Mouse (Mus musculus): ENCODE measurements around the gene Ppp1r9a.

Ppp1r9a gene

GRCm38 (mm10) chr6:5103769-5104168 lies 201.1 kb downstream of the Ppp1r9a start:
- DNase-seq (ENCODE audit: low read depth, low spot score), result no peak

DNA sequence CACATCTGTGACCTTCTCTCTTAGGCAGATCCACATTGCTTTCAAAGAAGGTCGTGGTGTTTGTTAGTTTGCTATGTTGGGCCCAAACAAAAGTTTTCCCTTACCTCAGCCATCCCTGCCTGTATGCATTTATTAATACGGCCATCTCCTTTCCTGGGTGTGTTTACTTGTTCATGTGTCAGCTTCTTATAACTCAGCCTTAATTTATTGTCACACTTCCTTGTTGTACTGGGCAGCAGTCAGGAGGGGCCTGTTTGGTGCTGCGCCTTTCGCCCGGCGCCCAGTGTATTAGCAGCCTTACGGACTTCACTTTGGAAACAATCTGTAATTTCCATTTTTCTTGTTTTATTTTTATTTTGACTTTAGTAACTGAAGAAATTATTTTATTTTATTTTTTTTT lies 201.5 kb downstream of the Ppp1r9a start:
- DNase-seq (ENCODE audit: low read depth, low spot score), result no peak

DNA sequence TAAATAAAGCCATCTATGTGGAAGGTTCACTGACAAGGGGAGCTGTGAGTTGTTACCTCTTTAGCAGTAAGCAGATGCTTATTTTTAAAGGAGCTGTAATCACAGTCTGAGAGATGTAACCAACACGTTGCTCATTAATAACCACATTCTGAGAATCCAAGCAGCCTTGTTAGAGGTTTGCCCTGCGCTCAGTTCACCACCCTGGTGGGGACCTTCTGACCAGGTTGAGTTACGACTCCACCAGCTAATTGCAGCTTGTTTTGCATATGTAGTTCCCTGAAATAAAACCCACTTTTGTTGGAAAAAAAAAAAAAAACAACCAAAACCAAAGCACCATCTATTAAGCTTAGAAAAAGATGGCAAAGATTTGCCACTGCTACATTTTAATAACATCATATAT lies 205.8 kb downstream of the Ppp1r9a start:
- DNase-seq (ENCODE audit: low read depth, low spot score), result no peak

GRCm38 (mm10) chr6:5109925-5110714 lies 207.4 kb downstream of the Ppp1r9a start:
- DNase-seq (ENCODE audit: low read depth, low spot score), result peak; percentile 96

- DNase-seq (ENCODE audit: low read depth, low spot score), result no peak
These were observed 208.0 kb downstream of the Ppp1r9a start for GRCm38 (mm10) chr6:5110715-5111048.

- no peak for DNase-seq (ENCODE audit: low read depth, low spot score)
These were observed 210.4 kb downstream of the Ppp1r9a start for GRCm38 (mm10) chr6:5113103-5113502.

- no peak for DNase-seq (ENCODE audit: low read depth, low spot score)
These were observed 211.0 kb downstream of the Ppp1r9a start for GRCm38 (mm10) chr6:5113734-5114133.

GRCm38 (mm10) chr6:5114857-5115256 lies 212.1 kb downstream of the Ppp1r9a start:
- no peak for DNase-seq (ENCODE audit: low read depth, low spot score)

GRCm38 (mm10) chr6:5119181-5119910 lies 216.6 kb downstream of the Ppp1r9a start:
- DNase-seq (ENCODE audit: low read depth, low spot score), result no peak

DNA sequence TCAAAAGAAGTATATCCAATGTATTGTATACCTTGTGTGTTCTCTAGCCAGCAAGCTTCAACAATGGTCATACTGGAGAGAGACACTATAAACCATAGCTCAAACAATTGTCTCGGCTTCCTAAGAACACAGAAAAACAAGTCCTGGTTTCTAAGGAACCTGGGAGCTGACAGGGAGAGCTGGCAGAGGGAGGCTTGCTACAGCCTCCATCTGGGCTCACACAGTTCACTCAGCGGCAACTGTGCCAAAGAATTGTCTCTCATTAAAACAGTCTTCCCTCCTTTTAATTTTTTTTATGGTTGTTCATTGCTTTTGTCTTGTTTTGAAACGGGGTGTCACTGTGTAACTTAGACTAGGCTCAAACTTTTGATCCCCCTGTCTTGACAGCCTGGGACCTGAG lies 217.5 kb downstream of the Ppp1r9a start:
- peak; percentile 41 for DNase-seq (ENCODE audit: low read depth, low spot score)

DNA sequence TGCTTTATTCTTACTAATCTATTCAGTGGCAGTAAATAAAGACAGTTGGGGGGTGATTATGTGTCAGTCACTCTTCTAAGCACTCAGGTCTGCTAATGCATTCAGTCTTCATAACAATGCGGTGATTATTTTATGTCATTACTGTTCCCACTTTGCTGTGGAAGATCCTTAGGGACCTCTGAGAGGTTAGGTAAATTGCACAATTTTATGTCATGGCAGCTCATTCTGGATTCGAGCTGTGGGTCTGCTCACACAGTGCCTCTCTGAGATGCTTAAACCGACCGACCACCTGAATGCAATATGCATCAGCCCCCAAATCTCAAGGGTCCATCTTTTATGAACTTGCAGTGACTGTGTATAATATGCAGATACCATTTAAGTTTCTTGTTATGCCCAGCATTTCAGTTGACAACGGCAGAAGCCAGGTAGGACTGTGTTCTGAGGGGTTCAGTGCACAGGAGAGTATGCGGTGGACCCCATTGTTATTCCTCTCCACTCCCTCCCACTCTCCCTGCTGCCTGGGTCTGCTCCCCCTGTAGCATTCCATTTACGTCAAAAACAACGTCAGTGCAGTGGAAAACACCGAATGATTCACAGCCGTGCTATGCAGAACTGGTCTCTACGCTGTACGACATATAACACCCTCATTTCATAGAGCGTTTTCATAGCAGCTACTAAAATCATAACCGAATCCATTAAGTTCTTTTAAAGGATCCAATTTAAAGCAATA lies 226.8 kb downstream of the Ppp1r9a start:
- no peak for DNase-seq (ENCODE audit: low read depth, low spot score)

- DNase-seq (ENCODE audit: low read depth, low spot score), result no peak
These were observed 232.3 kb downstream of the Ppp1r9a start for GRCm38 (mm10) chr6:5134986-5135385.

GRCm38 (mm10) chr6:5136046-5136445 lies 233.3 kb downstream of the Ppp1r9a start:
- DNase-seq (ENCODE audit: low read depth, low spot score), result no peak

DNA sequence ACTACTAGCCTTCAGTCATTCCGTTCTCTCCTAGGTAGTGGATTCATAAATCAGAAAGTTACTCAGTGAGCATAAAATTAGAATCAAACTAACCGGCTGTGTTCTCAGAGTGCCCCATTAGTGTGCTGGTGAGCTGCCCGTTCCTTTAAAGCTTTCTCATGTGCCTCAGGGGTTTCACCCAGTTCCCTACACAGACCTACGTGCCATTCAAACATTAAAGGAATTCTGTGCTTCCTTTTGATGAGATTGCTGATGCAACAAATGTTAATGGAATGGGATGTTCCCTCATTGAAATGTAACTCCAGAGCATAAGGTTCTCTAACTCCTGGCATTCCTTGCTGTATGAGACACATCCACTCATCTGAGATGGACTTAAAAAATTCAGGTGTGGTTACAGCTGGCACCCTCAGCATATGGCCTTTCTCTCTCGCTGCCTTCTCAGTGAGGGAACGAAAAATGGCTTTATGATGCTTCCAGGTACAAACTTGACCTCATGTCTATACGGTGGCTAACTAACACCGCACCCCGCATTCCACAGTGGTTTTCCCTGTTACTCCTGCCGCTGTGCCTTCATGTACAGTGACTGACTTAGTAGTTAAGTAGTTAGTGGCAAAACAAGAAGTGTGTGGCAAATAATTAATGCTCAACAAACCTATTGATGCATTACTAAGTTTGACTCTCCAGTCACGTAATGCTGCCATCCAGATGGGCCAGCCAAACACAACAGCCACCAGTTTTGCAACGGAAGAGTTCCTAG lies 236.3 kb downstream of the Ppp1r9a start:
- DNase-seq (ENCODE audit: low read depth, low spot score), result no peak

- DNase-seq (ENCODE audit: low read depth, low spot score), result no peak
These were observed 236.9 kb downstream of the Ppp1r9a start for GRCm38 (mm10) chr6:5139666-5140065.

- DNase-seq (ENCODE audit: low read depth, low spot score), result no peak
These were observed 244.9 kb downstream of the Ppp1r9a start for GRCm38 (mm10) chr6:5147488-5148142.

DNA sequence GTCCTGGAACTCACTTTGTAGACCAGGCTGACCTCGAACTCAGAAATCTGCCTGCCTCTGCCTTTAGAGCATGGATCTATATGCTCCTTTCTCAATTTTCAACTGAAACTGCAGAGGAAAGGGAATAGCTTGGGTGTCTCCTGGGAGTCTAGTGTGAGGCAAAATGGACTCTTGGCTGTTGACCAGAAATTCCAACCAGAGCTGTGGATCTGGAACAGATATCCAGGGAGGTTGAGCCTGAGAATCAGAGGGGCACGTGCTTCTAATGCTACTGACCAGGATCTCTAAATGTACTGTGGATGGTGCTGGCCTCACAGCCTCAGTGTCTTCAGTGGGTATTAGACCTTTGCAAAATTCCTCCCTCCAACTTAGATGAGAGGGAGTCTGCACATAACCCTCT lies 247.2 kb downstream of the Ppp1r9a start:
- no peak for DNase-seq (ENCODE audit: low read depth, low spot score)

- no peak for DNase-seq (ENCODE audit: low read depth, low spot score)
These were observed 248.5 kb downstream of the Ppp1r9a start for GRCm38 (mm10) chr6:5151171-5151570.

GRCm38 (mm10) chr6:5152185-5152584 lies 249.5 kb downstream of the Ppp1r9a start:
- peak; percentile 36 for DNase-seq (ENCODE audit: low read depth, low spot score)

DNA sequence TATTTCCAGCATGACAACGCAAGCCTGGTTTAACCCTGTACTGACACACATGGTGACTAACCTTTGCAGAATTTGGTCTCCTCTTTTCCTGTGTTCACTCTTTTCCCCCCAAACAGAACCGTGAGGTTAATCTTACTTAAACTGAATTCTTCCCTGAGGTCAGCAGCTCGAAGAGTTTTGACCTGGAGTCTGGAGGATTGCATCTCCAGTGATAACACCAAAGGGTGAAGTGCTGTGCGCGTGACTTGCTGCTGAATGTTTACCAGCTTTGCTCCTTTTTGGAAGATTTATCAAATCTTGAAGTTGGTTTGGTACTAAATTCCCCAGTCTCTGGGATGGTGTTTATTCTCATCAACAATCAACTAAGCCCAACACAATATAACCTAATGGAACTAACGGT lies 252.1 kb downstream of the Ppp1r9a start:
- DNase-seq (ENCODE audit: low read depth, low spot score), result no peak

DNA sequence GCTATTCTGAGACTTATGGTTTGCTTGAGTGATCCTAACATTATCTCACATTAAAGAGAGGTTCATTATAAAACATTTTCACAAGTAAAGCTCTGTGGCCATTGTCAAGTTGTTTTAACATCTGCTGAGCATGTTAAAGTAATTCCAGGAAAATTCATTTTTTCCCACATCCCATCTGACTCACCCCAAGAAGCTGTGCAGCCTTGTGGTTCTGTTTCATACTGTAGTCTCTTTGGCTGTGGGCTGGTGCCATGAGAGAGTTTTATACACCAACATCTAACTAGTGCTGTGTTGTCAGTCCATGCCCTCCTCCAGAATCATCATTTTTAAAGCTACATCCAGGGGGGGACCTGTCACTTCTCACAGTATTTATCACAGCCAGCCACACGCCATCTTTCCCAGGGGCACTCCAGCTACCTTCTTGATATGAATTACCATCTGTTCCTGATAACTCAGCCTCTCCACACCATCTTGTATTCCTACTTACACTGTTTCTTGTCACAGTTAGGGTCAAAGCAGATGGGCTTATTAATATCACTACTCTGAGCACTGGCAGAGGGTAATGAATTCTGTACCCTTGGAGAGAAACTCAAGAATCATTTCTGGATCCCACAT lies 252.7 kb downstream of the Ppp1r9a start:
- DNase-seq (ENCODE audit: low read depth, low spot score), result peak; percentile 39
